Mouse (Mus musculus): ENCODE data around the gene Pheta1.
A peak's percentile ranks its signal among the peaks of the same experiment; 100 is the strongest.

Pheta1 gene

GRCm38 (mm10) chr5:121825606-121826005 is 23.2 kb upstream of the Pheta1 start:
- no peak for ATAC-seq (ENCODE audit: low TSS enrichment)

- no peak for ATAC-seq (ENCODE audit: low TSS enrichment)
These were observed 20.9 kb upstream of the Pheta1 start for GRCm38 (mm10) chr5:121827876-121828275.

GRCm38 (mm10) chr5:121828491-121829432 is 20.0 kb upstream of the Pheta1 start:
- peak; percentile 51 for ATAC-seq (ENCODE audit: low TSS enrichment)

DNA sequence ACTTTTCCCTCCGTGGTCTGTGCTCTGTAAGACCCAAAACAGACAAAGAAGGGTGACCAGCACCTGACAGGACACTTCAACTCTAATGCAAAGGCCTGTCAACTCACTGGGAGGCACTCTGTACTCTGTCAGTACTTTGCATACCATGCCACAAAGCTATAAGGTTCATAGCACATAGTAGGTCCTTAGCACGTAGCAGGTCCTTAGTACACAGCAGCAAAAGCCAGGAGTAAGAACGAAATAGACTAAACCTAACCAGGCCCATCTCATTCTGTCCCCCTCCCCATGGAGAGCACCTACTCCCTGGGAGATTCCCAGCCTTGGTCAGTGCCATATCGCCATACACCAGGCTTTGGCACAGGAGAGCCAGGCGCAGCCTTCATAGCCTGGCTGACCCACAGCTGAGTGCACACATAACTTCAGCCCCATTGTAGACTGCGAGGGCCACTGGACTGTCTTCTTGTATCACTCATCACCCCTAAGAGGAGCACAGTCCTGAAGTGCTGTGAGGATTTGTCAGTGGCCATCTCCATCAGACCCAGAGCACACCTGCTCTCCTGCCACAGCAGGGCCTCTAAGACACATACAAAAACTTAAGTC is 17.7 kb upstream of the Pheta1 start:
- no peak for ATAC-seq (ENCODE audit: low TSS enrichment)

DNA sequence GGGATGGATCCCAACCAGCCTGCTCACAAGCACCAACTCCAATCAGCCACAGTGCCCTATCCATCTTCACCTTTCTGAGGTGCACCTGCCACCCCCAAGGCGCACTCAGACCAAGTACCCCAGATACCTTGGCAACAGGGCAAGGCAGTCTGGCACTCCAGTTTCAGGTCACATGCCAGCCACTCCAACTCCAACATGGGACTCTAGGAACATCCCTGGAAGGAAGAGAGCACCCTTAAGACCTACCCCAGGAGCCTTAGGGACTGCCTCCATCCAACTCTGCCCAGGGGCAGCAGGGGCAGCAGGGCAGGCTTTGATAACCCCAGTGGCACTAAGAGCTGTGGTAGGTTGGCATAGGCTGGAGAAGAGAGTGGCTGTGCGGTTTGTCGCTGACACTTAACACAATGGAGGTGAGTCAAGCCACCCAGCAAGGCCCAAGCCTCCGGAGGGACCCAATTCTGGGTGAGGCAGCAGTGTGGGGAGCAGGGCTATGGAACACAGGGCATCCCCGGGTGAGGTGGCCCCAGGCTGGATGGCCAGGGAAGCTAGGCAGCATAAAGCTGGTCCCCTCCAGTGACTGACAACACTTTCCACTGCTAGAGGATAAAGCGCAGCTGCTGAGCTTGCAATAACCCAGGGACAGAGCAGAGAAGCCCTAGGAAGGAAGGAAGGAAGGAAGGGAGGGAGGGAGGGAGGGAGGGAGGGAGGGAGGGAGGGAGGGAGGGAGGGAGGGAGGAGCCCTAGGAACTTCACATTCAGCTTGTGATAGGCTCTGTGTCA is 16.2 kb upstream of the Pheta1 start:
- ATAC-seq (ENCODE audit: low TSS enrichment), result no peak

DNA sequence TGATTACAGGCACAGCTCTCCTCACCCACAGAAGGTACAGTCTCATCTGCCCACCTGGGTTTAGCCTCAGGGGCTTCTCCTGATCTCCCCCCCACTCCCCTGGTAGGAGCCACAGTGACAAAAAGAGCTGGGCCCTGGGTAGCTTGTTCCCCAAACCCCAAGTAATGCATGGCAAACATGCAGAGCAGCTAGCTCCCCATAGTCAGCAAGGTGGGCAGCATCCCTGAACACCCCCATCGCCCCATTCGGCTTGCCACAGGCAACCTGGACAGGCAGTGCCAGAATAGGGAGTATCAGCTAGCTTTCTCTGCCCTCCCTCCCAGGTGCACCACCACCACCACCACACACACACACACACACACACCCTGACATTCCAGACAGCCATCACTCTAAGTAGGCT is 15.6 kb upstream of the Pheta1 start:
- ATAC-seq (ENCODE audit: low TSS enrichment), result no peak

- ATAC-seq (ENCODE audit: low TSS enrichment), result no peak
These were observed 15.1 kb upstream of the Pheta1 start for GRCm38 (mm10) chr5:121833572-121834240.

DNA sequence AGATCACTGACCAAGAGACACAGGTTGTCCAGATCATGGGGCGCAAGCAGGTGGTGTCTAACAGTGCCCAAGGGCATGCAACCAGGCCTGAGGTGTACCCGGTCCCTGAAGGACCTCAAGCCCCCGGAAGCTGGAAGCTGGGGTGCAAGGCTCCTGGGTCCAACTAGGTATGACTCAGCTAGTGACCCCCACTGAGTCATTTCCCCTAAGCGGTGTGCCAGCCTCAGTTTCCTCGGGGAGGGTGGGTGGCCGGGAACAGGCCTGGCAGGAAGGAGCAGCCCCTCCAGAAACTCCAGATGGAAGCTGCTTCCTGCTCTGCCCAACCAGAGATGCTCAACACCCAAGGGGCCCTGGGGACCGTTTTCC is 14.6 kb upstream of the Pheta1 start:
- no peak for ATAC-seq (ENCODE audit: low TSS enrichment)

GRCm38 (mm10) chr5:121834991-121835747 is 13.6 kb upstream of the Pheta1 start:
- no peak for ATAC-seq (ENCODE audit: low TSS enrichment)

GRCm38 (mm10) chr5:121835949-121836691 is 12.7 kb upstream of the Pheta1 start:
- ATAC-seq (ENCODE audit: low TSS enrichment), result peak; percentile 16; the same call in 1 of the 2 replicates

- peak; percentile 38 for ATAC-seq (ENCODE audit: low TSS enrichment)
These were observed 11.9 kb upstream of the Pheta1 start for GRCm38 (mm10) chr5:121836692-121837415.

GRCm38 (mm10) chr5:121837441-121838340 is 11.1 kb upstream of the Pheta1 start, which contains the start of gene Sh2b3:
Sh2b3 (minus strand) TSS chr5:121837646.
- no peak for ATAC-seq (ENCODE audit: low TSS enrichment)

DNA sequence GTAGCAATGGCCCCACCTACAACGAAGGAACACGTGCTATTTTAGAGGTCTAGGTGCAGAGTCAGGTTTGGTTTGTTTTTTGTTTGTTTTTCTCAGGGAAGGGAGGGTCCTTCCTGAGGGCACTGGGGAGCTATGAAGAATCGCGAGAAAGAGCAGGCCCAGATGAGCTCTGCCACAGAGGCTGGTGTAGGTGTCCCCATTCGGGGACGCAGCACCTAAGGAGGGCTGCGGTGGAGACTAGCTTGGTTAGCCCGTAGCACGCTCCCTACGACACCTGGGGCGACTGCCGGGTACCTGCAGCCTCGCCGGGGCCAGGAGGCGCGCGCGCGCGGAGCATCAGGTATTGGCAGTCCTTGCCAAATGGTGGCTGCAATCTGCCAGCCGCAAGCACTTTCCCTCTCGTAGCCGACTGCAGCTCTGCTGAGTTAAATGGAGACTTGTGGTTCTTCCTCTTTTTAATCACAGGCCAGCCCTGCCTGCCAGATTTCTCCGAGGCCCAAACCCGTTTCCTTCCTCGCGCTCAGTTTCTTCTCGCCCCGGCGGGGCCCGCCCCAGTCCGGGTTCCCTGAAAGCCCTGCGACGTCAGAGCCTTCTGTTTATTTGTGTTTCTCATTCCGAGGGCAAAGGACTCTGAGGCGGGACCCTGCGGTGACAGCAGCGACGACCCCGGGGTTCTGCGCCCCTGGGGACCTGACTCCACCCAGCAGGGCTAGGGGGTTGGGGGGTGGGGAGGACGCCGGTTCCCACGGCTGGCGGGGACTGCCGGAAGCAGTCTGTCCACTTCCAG is 10.2 kb upstream of the Pheta1 start:
- no peak for ATAC-seq (ENCODE audit: low TSS enrichment)

DNA sequence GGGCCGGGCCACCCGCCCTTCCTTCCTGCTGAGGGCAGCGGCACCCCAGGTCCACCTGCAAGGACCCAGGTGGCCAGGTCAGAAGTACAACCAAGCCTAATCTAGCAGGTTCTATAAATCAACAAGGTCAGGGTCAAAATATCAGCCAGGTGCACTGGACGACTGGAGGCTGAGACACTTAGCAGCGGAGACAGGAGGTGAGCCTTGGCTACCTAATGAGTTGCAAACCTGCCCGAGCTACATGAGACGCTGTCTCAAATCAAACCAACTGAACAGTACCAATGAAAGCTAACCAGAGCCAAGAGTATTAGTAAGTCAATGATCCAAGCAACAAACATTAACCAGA is 9.7 kb upstream of the Pheta1 start:
- no peak for ATAC-seq (ENCODE audit: low TSS enrichment)

DNA sequence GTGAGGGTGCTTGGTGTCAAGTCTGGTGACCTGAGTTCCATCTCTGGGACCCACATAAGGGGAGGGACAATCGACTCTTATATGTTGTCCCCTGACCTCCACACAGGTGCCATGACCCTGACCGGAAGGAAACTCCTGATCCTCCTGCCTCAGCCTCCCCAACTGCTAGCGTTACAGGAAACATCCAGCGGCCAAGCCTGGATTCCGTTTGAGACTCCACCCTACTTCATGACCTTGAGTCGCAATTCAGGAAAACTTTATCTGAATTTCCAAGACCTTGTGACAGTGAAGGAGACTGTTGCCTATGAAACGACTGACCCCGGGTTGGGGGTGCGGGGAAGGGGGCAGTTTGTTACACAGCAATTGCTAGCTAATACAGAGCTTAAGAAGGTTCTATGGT is 7.3 kb upstream of the Pheta1 start:
- no peak for ATAC-seq (ENCODE audit: low TSS enrichment)

DNA sequence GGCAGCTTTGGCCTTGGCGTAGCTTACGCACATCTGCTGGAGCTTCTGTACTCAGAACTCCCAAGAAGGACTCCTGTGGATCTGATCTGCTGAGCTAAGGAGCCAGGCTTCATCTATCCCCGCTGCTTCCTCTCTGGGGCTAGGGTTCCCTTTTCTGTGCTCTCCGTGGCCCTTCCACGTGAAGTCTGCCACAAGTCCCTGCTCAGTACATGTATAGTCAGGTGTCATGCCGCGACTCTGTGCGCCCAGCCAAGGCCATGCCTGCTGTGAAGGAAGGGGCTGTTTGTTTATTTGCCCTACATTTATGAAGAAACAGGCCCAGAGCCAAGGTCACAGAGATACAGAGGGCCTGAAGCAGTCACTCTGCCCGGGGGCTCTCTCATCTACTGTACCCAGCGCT is 6.8 kb upstream of the Pheta1 start:
- no peak for ATAC-seq (ENCODE audit: low TSS enrichment)

DNA sequence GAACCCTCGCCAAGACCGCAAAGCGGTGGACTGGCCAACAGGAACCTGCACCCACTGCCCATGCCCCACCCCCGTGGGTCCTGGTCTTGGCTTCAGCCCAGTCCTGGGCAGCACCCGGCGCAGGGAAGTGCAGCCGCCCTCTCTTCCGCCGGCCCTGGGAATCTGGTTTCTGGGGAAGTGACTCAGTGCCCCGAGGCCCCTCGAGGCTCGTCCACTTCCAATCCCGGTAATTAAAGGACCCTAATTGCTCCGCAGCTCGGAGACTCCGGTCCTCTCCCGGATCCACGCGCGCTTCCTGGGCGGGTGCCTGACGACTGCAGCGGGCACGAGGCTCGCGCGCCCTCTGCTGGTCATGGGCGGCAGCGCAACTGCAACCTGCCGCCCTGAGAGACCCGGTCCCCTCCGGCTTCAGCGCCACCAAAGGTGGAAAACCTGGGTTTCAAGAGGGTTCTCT is 6.1 kb upstream of the Pheta1 start:
- ATAC-seq (ENCODE audit: low TSS enrichment), result peak; percentile 45
